ENCODE assay signal across 11 mouse cellular contexts in the genomic region with DNA sequence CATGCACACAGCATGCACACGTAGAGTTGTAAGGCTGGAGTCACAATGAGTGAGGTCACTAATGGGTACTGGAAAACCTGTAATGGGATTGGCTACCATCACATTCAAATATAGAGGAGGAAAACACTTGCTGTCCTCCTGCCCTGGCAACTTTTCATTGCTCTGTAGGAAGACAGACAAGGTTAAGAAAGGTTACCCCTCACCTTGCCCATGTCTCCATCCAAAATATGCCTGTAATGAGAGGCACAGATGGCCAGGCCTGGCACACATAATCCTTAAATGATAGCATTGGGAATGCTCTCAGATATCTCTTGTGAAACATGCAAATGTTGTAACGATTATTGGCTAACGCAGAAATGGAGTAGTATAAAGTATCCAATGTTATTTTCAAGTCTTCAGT.
DNase-seq lines count a peak whose midpoint lies in the region.
"Had no signal": no experiment of that assay in that cellular context is flagged by ENCODE, and none has a peak within 500 bp of the region (broad histone marks: within the 10 kb centered on the region; RNA-seq: fewer than 3 reads in every experiment).

No protein-coding gene starts in this region.

- DNase-seq in cerebellum, adult 11-12 months = peak; percentile 16
- no peak for DNase-seq in cerebellum, adult 11 months
- DNase-seq in cerebellum, adult 9-11 months = peak; percentile 16
- no peak for DNase-seq in cerebellum, postnatal 4 days (ENCODE audit: low spot score in 2 of 2)
- peak; percentile 49 to 59 for DNase-seq in cerebellum, postnatal 10 days
- DNase-seq in cerebellum, postnatal 14 days = peak; percentile 20 to 53
- DNase-seq in retina, postnatal 1 day = no peak
- DNase-seq: adrenal gland, adult 2 months; adrenal gland, postnatal 10 days; adrenal gland, postnatal 25 days; forebrain, postnatal 0 days had no signal

Comparison
In these comparisons a context has a peak if more than half of its experiments do, and no peak if none do; other contexts are left out.
1. DNase-seq: peak in cerebellum, adult 11-12 months (single experiment), cerebellum, adult 9-11 months (single experiment), cerebellum, postnatal 10 days (2 of 2) and cerebellum, postnatal 14 days (2 of 2); none in cerebellum, adult 11 months (single experiment), cerebellum, postnatal 4 days (0 of 2) and retina, postnatal 1 day (single experiment).